Mouse (Mus musculus): ENCODE measurements at regions not wholly inside any gene's neighbourhood (a gene's known extent, or its start where the extent isn't known, plus 50 kb on each side); places are given as distances from the start of the nearest gene placed in this dataset.

- no peak for ATAC-seq (replicated peaks; ENCODE audit: poor library complexity, severe bottlenecking)
Observed at GRCm38 (mm10) chr19:28205691-28206090, 194.7 kb upstream of the Rfx3 start.

GRCm38 (mm10) chr19:28203719-28204118 is 192.8 kb upstream of the Rfx3 start:
- no peak for ATAC-seq (replicated peaks; ENCODE audit: poor library complexity, severe bottlenecking)

- no peak; the same call in 1 of the 2 replicates for ATAC-seq (replicated peaks; ENCODE audit: poor library complexity, severe bottlenecking)
Observed at GRCm38 (mm10) chr19:28199385-28199784, 188.4 kb upstream of the Rfx3 start.

GRCm38 (mm10) chr19:28196881-28197280 is 185.9 kb upstream of the Rfx3 start:
- no peak for ATAC-seq (replicated peaks; ENCODE audit: poor library complexity, severe bottlenecking)

- no peak for ATAC-seq (replicated peaks; ENCODE audit: poor library complexity, severe bottlenecking)
Observed at GRCm38 (mm10) chr19:28192248-28192647, 181.3 kb upstream of the Rfx3 start.

GRCm38 (mm10) chr19:28191428-28192116 is 180.6 kb upstream of the Rfx3 start:
- ATAC-seq (replicated peaks; ENCODE audit: poor library complexity, severe bottlenecking) = no peak

GRCm38 (mm10) chr19:28190250-28190649 is 179.3 kb upstream of the Rfx3 start:
- no peak for ATAC-seq (replicated peaks; ENCODE audit: poor library complexity, severe bottlenecking)

GRCm38 (mm10) chr19:28188363-28188762 is 177.4 kb upstream of the Rfx3 start:
- ATAC-seq (replicated peaks; ENCODE audit: poor library complexity, severe bottlenecking) = no peak

GRCm38 (mm10) chr19:28182411-28183182 is 171.6 kb upstream of the Rfx3 start:
- no peak for ATAC-seq (replicated peaks; ENCODE audit: poor library complexity, severe bottlenecking)

- no peak for ATAC-seq (replicated peaks; ENCODE audit: poor library complexity, severe bottlenecking)
Observed at GRCm38 (mm10) chr19:28181171-28181570, 170.2 kb upstream of the Rfx3 start.

- no peak for ATAC-seq (replicated peaks; ENCODE audit: poor library complexity, severe bottlenecking)
Observed at GRCm38 (mm10) chr19:28178114-28178513, 167.1 kb upstream of the Rfx3 start.

- no peak for ATAC-seq (replicated peaks; ENCODE audit: poor library complexity, severe bottlenecking)
Observed at GRCm38 (mm10) chr19:28176821-28177220, 165.9 kb upstream of the Rfx3 start.

GRCm38 (mm10) chr19:28171836-28172534 is 161.0 kb upstream of the Rfx3 start:
- no peak for ATAC-seq (replicated peaks; ENCODE audit: poor library complexity, severe bottlenecking)

- ATAC-seq (replicated peaks; ENCODE audit: poor library complexity, severe bottlenecking) = no peak
Observed at GRCm38 (mm10) chr19:28167451-28168165, 156.6 kb upstream of the Rfx3 start.

GRCm38 (mm10) chr19:28166626-28167025 is 155.7 kb upstream of the Rfx3 start:
- no peak for ATAC-seq (replicated peaks; ENCODE audit: poor library complexity, severe bottlenecking)

- peak; percentile 61; the same call in 1 of the 2 replicates for ATAC-seq (replicated peaks; ENCODE audit: poor library complexity, severe bottlenecking)
Observed at GRCm38 (mm10) chr19:28165901-28166361, 155.0 kb upstream of the Rfx3 start.

GRCm38 (mm10) chr19:28163195-28163594 is 152.2 kb upstream of the Rfx3 start:
- ATAC-seq (replicated peaks; ENCODE audit: poor library complexity, severe bottlenecking) = peak; percentile 61

- no peak for ATAC-seq (replicated peaks; ENCODE audit: poor library complexity, severe bottlenecking)
Observed at GRCm38 (mm10) chr19:28160582-28160981, 149.6 kb upstream of the Rfx3 start.

- no peak for ATAC-seq (replicated peaks; ENCODE audit: poor library complexity, severe bottlenecking)
Observed at GRCm38 (mm10) chr19:28157196-28157595, 146.2 kb upstream of the Rfx3 start.

GRCm38 (mm10) chr19:28137581-28137980 is 126.6 kb upstream of the Rfx3 start:
- ATAC-seq (replicated peaks; ENCODE audit: poor library complexity, severe bottlenecking) = no peak

Data from granulocyte monocyte progenitor cell, adult 5-6 weeks (primary cell).